Mouse (Mus musculus): ENCODE results near the gene Cxcr5.

GRCm38 (mm10) chr9:44525589-44525988 lies 36.1 kb downstream of the Cxcr5 start:
- TF ChIP-seq CTCF (IDR thresholded peaks at IDR 0.05; ENCODE audit: control insufficient read depth, insufficient read depth, insufficient read length) (no peak), MAX (IDR thresholded peaks at IDR 0.05) (no peak), FOSL1 (IDR thresholded peaks at IDR 0.05; ENCODE audit: insufficient read depth, low read length, poor library complexity, severe bottlenecking) (no peak), USF1 (IDR thresholded peaks at IDR 0.05; ENCODE audit: low read depth) (no peak)

All from C2C12 (cell line).